Mouse (Mus musculus): ENCODE measurements around the gene Mdh1.
A peak's percentile ranks its signal among the peaks of the same experiment; 100 is the strongest.

Mdh1 gene

GRCm38 (mm10) chr11:21571700-21572381 is at the start of gene Mdh1, which contains the start of gene Wdpcp:
TSS of gene Mdh1 (minus strand) at chr11:21572367.
TSS of gene Wdpcp (plus strand) at chr11:21572235.
- DNase-seq (ENCODE audit: low spot score): peak; percentile 50

GRCm38 (mm10) chr11:21615915-21616314 is 43.7 kb upstream of the Mdh1 start:
- DNase-seq (ENCODE audit: low spot score): no peak

- DNase-seq (ENCODE audit: low spot score): no peak
Measured at GRCm38 (mm10) chr11:21602497-21602896, 30.3 kb upstream of the Mdh1 start.

- no peak for DNase-seq (ENCODE audit: low spot score)
Measured at GRCm38 (mm10) chr11:21583286-21583685, 11.1 kb upstream of the Mdh1 start.

GRCm38 (mm10) chr11:21581472-21581871 is 9.3 kb upstream of the Mdh1 start:
- no peak for DNase-seq (ENCODE audit: low spot score)

- DNase-seq (ENCODE audit: low spot score): no peak
Measured at GRCm38 (mm10) chr11:21570973-21571372, 1.2 kb downstream of the Mdh1 start.

GRCm38 (mm10) chr11:21570109-21570474 is 2.1 kb downstream of the Mdh1 start:
- DNase-seq (ENCODE audit: low spot score): no peak

GRCm38 (mm10) chr11:21569456-21570108 is 2.6 kb downstream of the Mdh1 start:
- no peak for DNase-seq (ENCODE audit: low spot score)

- DNase-seq (ENCODE audit: low spot score): no peak
Measured at GRCm38 (mm10) chr11:21569002-21569401, 3.2 kb downstream of the Mdh1 start.

- no peak for DNase-seq (ENCODE audit: low spot score)
Measured at GRCm38 (mm10) chr11:21567733-21568132, 4.4 kb downstream of the Mdh1 start.

GRCm38 (mm10) chr11:21566934-21567333 is 5.2 kb downstream of the Mdh1 start:
- DNase-seq (ENCODE audit: low spot score): no peak

GRCm38 (mm10) chr11:21564681-21565405 is 7.3 kb downstream of the Mdh1 start:
- no peak for DNase-seq (ENCODE audit: low spot score)

- no peak for DNase-seq (ENCODE audit: low spot score)
Measured at GRCm38 (mm10) chr11:21563617-21564325, 8.4 kb downstream of the Mdh1 start.

- DNase-seq (ENCODE audit: low spot score): no peak
Measured at GRCm38 (mm10) chr11:21561347-21561746, 10.8 kb downstream of the Mdh1 start.

GRCm38 (mm10) chr11:21559727-21560126 is 12.4 kb downstream of the Mdh1 start:
- DNase-seq (ENCODE audit: low spot score): no peak

GRCm38 (mm10) chr11:21552049-21552448 is 20.1 kb downstream of the Mdh1 start:
- no peak for DNase-seq (ENCODE audit: low spot score)

- DNase-seq (ENCODE audit: low spot score): no peak
Measured at GRCm38 (mm10) chr11:21550222-21551173, 21.7 kb downstream of the Mdh1 start.

GRCm38 (mm10) chr11:21549754-21550153 is 22.4 kb downstream of the Mdh1 start:
- DNase-seq (ENCODE audit: low spot score): no peak

- DNase-seq (ENCODE audit: low spot score): no peak
Measured at GRCm38 (mm10) chr11:21549052-21549451, 23.1 kb downstream of the Mdh1 start.

- DNase-seq (ENCODE audit: low spot score): no peak
Measured at GRCm38 (mm10) chr11:21547518-21547917, 24.6 kb downstream of the Mdh1 start.

- DNase-seq (ENCODE audit: low spot score): no peak
Measured at GRCm38 (mm10) chr11:21546671-21547070, 25.5 kb downstream of the Mdh1 start.
